Mouse (Mus musculus) midbrain, embryonic 11.5 days (tissue): Measurements from ENCODE around the gene Sdhb. TPM values are rescaled to one million over a fixed set of nuclear protein-coding genes. Genes with fewer than 3 reads are reported as not detected.

Experiments used
- ATAC-seq: fragments of 200-750 bp; cut with Nextera tagmentation; 2 replicates; pipeline ENCODE4 v1.8.0; 2017; ENCODE audit warnings: moderate TSS enrichment, moderate library complexity; ENCODE audit not compliant: low FRiP score
- DNase-seq: peaks from one replicate; pipeline ENCODE4 v3.0.0; 2015; ENCODE audit warnings: low spot score; ENCODE audit errors: missing footprints
- H3K27ac ChIP-seq: fragments of 300-500 bp; sonication (generic); 2 replicates; pipeline ENCODE4 v1.5.1; 2014; ENCODE audit warnings: low read depth, low read length
- H3K27me3 ChIP-seq: fragments of 300-500 bp; sonication (generic); 2 replicates; pipeline ENCODE4 v1.6.1; 2014; ENCODE audit warnings: mild to moderate bottlenecking, low read length, moderate library complexity, mixed read lengths; ENCODE audit not compliant: control insufficient read depth, insufficient read depth
- H3K36me3 ChIP-seq: fragments of 300-500 bp; sonication (generic); 2 replicates; pipeline ENCODE4 v1.6.1; 2014; ENCODE audit warnings: mild to moderate bottlenecking, low read length, moderate library complexity, mixed read lengths; ENCODE audit not compliant: control insufficient read depth, insufficient read depth
- H3K4me1 ChIP-seq: fragments of 300-500 bp; sonication (generic); 2 replicates; pipeline ENCODE4 v1.6.1; 2014; ENCODE audit warnings: low read length; ENCODE audit not compliant: control insufficient read depth, insufficient read depth
- H3K4me2 ChIP-seq: fragments of 300-500 bp; sonication (generic); 2 replicates; pipeline ENCODE4 v1.6.1; 2014; ENCODE audit warnings: mild to moderate bottlenecking, moderate library complexity
- H3K4me3 ChIP-seq: fragments of 300-500 bp; sonication (generic); 2 replicates; pipeline ENCODE4 v1.5.1; 2014; ENCODE audit warnings: low read depth, low read length
- H3K9ac ChIP-seq: fragments of 300-500 bp; sonication (generic); 2 replicates; pipeline ENCODE4 v1.6.1; 2014; ENCODE audit warnings: low read length
- H3K9me3 ChIP-seq: fragments of 300-500 bp; sonication (generic); 2 replicates; pipeline ENCODE4 v1.6.1; 2016; ENCODE audit warnings: low read length; ENCODE audit not compliant: control insufficient read depth
- WGBS: fragments of 180-500 bp; shearing (Covaris S2); extraction: QIAGEN DNeasy Blood & Tissue Kit; methylation state at CpG from one replicate; pipeline ENCODE4 v1.1.7; 2014; 5-methylcytosine and 5-hydroxymethylcytosine counted together
- polyA plus RNA-seq: library from polyadenylated mRNA; unstranded; fragments of >200 nt; fragmentation: Nextera tagmentation; extraction: Ambion mirVana; gene quantifications from 2 replicates; pipeline ENCODE4 v1.2.1, GENCODE M21; 2014

Gene Sdhb
- polyA plus RNA-seq, 1 experiment from 2014 or later = 422 TPM

- no peak for ATAC-seq
- no peak overlapping the region for H3K4me3 ChIP-seq
- no peaks in the 10 kb centered on the region for H3K9me3 ChIP-seq
- DNase-seq = no peak
- H3K27ac ChIP-seq = no peak overlapping the region
- no peaks in the 10 kb centered on the region for H3K27me3 ChIP-seq
- H3K4me1 ChIP-seq = no peaks in the 10 kb centered on the region
- 94% methylated on average over 4 of the region's 4 CpGs for WGBS
- no peak overlapping the region for H3K9ac ChIP-seq
- no peak overlapping the region for H3K4me2 ChIP-seq
- no peaks in the 10 kb centered on the region for H3K36me3 ChIP-seq
These were observed 15.4 kb upstream of the Sdhb start for GRCm38 (mm10) chr4:140945571-140945970.

DNA sequence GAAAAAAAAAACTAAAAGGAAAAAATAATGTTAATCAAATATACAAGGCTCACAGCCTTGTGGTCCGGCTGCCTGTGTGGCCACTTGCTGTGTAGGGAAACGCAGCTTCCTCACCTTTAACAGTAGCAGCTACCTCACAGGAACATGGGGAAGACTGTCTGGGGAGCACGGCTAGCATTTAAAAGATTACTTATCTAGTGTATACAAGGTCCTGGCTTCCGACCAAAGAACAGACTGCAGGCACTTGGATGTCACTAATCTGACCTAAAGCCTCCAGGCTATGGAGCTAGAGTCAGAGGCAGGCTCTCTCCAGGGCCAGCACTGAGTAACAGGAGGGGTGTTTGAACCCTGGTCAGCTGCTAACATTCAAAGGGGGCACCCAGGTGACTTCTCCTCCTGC, 15.0 kb upstream of the Sdhb start:
- Histone ChIP-seq H3K4me3 (no peak overlapping the region), H3K27me3 (no peaks in the 10 kb centered on the region), H3K9ac (no peak overlapping the region), H3K9me3 (no peaks in the 10 kb centered on the region), H3K36me3 (no peaks in the 10 kb centered on the region), H3K27ac (no peak overlapping the region), H3K4me2 (no peak overlapping the region), H3K4me1 (no peaks in the 10 kb centered on the region)
- 88% methylated on average over 4 of the region's 4 CpGs for WGBS
- DNase-seq (no peak), ATAC-seq (no peak)

DNA sequence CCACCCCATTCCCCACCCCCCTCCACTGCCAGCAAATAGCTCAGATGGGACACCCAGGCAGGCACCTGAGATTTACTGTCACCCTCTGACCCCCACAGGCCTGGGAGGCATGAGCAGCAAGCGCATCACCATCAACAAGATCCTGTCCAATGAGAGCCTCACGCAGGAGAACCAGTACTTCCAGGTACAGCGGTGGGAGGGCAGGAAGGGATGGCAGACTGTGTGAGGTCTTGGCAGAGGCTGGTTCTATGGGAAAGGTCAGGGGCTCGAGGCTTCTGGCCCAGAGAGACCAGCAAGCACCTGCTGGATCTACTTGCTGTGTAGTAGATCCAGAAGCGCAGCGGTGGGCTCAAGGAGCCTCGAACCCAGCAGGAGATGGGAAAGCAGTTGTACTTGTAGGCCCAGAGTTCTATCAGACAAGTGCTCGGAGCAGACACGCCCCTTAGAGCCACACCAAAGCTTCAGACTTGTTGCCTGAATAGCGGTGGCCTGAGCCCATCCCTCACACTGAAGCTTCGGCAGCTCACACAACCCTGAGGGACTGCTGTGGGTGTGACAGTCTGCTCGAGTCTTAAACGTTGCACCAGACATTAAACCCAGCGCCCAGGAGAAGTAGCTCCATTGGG, 14.3 kb upstream of the Sdhb start:
- no peaks in the 10 kb centered on the region for H3K4me1 ChIP-seq
- H3K4me2 ChIP-seq = no peak overlapping the region
- no peak overlapping the region for H3K27ac ChIP-seq
- H3K36me3 ChIP-seq = no peaks in the 10 kb centered on the region
- WGBS = 83% methylated on average over 14 of the region's 14 CpGs
- ATAC-seq (no peak), DNase-seq (no peak)
- no peak overlapping the region for H3K4me3 ChIP-seq
- no peak overlapping the region for H3K9ac ChIP-seq
- H3K9me3 ChIP-seq = no peaks in the 10 kb centered on the region
- no peaks in the 10 kb centered on the region for H3K27me3 ChIP-seq

GRCm38 (mm10) chr4:140947487-140948440, 13.2 kb upstream of the Sdhb start:
- H3K4me3 ChIP-seq = no peak overlapping the region
- ATAC-seq (no peak), DNase-seq (no peak)
- no peaks in the 10 kb centered on the region for H3K4me1 ChIP-seq
- H3K9me3 ChIP-seq = no peaks in the 10 kb centered on the region
- no peak overlapping the region for H3K9ac ChIP-seq
- 89% methylated on average over 12 of the region's 12 CpGs for WGBS
- H3K36me3 ChIP-seq = no peaks in the 10 kb centered on the region
- no peak overlapping the region for H3K4me2 ChIP-seq
- no peak overlapping the region for H3K27ac ChIP-seq
- no peaks in the 10 kb centered on the region for H3K27me3 ChIP-seq

DNA sequence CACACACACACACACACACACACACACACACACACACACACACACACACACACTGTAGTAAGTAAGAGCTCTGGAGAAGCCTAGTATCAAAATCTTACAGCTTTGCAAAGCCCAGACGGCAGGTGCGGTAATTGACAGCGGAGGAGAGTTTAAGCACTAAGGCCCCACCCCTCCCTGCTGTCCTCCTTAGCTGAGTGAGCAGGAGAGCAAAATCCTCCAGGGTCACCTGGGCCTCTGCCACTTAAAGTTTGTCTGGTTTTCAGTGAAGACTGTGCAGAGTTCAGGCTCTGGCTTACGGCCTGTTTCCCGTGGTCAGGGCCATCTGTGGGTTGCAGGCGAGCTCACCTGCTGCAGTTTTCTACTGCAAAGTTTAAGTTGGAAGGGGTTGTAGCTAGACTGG, 12.5 kb upstream of the Sdhb start:
- DNase-seq (no peak), ATAC-seq (no peak)

DNA sequence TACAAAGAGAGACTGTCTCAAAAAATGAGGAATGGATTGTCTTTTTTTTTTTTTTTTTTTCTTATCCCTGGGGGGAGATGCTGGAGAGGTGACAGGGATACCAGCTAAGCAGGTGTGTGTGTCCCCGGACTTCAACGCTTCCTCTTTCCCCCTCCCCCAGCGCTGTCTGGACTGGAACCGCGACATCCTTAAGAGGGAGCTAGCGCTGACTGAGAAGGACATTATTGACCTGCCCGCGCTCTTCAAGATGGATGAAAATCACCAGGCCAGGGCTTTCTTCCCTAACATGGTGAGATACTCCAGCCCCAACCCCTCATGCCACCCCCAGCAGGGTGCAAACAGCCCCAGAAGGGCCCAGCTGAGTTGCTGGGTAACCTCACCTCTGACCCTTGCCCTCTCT, 12.0 kb upstream of the Sdhb start:
- WGBS = 79% methylated on average over 8 of the region's 8 CpGs
- Histone ChIP-seq H3K27me3 (no peaks in the 10 kb centered on the region), H3K36me3 (no peaks in the 10 kb centered on the region), H3K4me2 (no peak overlapping the region), H3K9ac (no peak overlapping the region), H3K27ac (no peak overlapping the region), H3K9me3 (no peaks in the 10 kb centered on the region), H3K4me3 (no peak overlapping the region), H3K4me1 (no peaks in the 10 kb centered on the region)
- DNase-seq (no peak), ATAC-seq (no peak)

More for the DNA sequence above, 12.5 kb upstream of the Sdhb start:
- no peak overlapping the region for H3K4me3 ChIP-seq
- WGBS = 89% methylated on average over 6 of the region's 6 CpGs
- H3K27ac ChIP-seq = no peak overlapping the region
- H3K27me3 ChIP-seq = no peaks in the 10 kb centered on the region
- H3K9me3 ChIP-seq = no peaks in the 10 kb centered on the region
- H3K4me2 ChIP-seq = no peak overlapping the region
- no peak overlapping the region for H3K9ac ChIP-seq
- no peaks in the 10 kb centered on the region for H3K4me1 ChIP-seq
- no peaks in the 10 kb centered on the region for H3K36me3 ChIP-seq

GRCm38 (mm10) chr4:140949616-140950015, 11.4 kb upstream of the Sdhb start:
- H3K9ac ChIP-seq = no peak overlapping the region
- no peak overlapping the region for H3K4me2 ChIP-seq
- no peak overlapping the region for H3K27ac ChIP-seq
- ATAC-seq (no peak), DNase-seq (no peak)
- no peaks in the 10 kb centered on the region for H3K27me3 ChIP-seq
- no peaks in the 10 kb centered on the region for H3K36me3 ChIP-seq
- no peaks in the 10 kb centered on the region for H3K4me1 ChIP-seq
- no peak overlapping the region for H3K4me3 ChIP-seq
- no peaks in the 10 kb centered on the region for H3K9me3 ChIP-seq
- 89% methylated on average over 16 of the region's 16 CpGs for WGBS

DNA sequence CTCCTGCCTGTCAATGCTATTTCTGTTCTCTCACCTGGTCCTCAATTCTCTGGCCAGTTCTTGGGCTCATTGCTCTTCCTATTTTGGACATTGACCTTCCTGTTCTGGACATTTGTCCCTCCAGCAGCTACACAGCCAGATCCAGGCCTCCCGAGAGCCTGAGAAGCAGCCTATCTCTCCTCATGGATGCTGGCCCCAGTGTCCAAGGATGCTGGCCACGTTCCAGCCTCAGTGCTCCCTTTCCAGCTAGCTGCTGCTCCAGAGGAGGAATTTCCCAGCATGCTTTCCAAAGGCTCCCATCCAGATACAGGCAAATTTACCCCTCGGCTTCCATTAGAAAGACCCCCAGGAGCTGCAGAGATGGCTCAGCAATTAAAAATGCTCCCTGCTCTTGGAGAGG, 10.4 kb upstream of the Sdhb start:
- H3K27ac ChIP-seq = no peak overlapping the region
- no peak overlapping the region for H3K9ac ChIP-seq
- H3K4me3 ChIP-seq = no peak overlapping the region
- no peaks in the 10 kb centered on the region for H3K36me3 ChIP-seq
- no peaks in the 10 kb centered on the region for H3K9me3 ChIP-seq
- H3K4me2 ChIP-seq = no peak overlapping the region
- H3K27me3 ChIP-seq = no peaks in the 10 kb centered on the region
- DNase-seq (no peak), ATAC-seq (no peak)
- WGBS = 87% methylated on average over 3 of the region's 3 CpGs
- no peaks in the 10 kb centered on the region for H3K4me1 ChIP-seq

DNA sequence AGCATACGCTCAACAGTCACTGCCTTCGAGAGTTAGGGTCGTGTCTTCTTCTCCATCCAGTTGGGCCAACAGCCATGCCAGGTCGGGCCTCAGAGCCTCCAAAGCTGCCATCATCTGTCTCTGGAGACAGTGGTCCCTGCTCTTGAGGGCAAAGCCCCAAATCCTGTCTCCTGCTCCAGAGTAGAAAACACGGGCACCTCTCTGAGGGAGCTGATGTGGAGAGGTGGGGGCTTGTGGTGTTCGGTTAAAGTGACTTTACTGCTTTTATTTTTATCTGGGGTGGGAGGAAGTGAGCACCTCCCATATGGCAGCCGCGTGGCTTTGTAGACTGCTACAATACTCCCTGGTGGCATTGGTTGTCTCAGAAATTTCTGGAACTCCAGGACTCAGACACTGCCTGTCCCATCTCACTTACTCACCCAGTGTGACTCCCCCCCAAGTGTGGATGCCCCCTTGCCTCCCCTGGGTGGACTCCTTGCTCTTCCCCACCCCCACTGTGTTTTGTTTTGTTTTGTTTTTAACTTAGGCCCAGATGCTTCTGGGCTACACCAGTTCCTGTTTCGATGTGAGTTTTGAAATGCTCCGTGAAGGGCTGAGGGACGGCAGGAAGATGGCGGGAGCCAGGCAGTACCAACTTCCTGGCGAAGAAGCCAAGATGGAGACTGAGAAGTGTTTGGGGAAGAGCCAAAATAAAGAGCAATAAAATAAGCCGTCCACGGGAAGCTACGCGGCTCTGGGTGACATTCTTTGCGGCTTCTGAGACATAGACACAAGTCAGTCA, 9.0 kb upstream of the Sdhb start:
- no peaks in the 10 kb centered on the region for H3K27me3 ChIP-seq
- H3K9ac ChIP-seq = no peak overlapping the region
- no peak overlapping the region for H3K4me2 ChIP-seq
- peaks cover 3% of the 10 kb centered on the region; the same call in 1 of the 2 replicates for H3K4me1 ChIP-seq
- H3K27ac ChIP-seq = no peak overlapping the region
- H3K36me3 ChIP-seq = no peaks in the 10 kb centered on the region
- WGBS = 91% methylated on average over 18 of the region's 18 CpGs
- DNase-seq = no peak
- no peak overlapping the region for H3K4me3 ChIP-seq
- H3K9me3 ChIP-seq = no peaks in the 10 kb centered on the region
- ATAC-seq = no peak
